Mouse (Mus musculus): ENCODE data around the gene Sh2d5. TPM values are rescaled to one million over a fixed set of nuclear protein-coding genes. Genes with fewer than 3 reads are reported as not detected.

The Sh2d5 gene
- polyA plus RNA-seq, 1 experiment from 2014 or later = 1.1 TPM

DNA sequence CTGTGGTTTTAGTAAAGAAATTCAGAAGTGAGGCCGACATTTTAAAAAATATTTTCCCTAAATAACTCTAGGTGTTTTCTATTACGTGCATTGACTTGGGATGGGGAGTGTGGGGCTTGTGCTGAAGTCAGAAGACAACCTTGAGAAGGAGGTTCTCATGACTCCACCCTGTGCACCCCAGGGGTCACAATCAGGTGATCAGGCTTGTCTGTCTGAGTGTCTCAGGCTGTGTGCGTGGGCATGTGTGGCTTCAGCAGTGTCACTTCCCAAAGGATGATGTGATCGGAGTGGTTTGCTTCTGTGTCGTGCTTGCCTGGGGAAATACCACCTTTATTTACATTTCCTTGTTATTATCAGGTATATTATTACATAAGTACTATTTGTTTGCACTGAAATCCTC is 30.9 kb upstream of the Sh2d5 start:
- H3K4me2 ChIP-seq (replicated peaks) = no peak overlapping the region
- H3K4me1 ChIP-seq = peaks cover 28% of the 10 kb centered on the region
- H3K9ac ChIP-seq = no peak overlapping the region; the same call in 1 of the 2 replicates
- H3K9me3 ChIP-seq = no peaks in the 10 kb centered on the region
- H3K27me3 ChIP-seq = no peaks in the 10 kb centered on the region
- 96% methylated on average over 5 of the region's 5 CpGs for WGBS
- ATAC-seq (ENCODE audit: insufficient number of reproducible peaks, insufficient read depth, low FRiP score, low TSS enrichment) = no peak
- no peak overlapping the region for H3K27ac ChIP-seq
- H3K4me3 ChIP-seq = no peak overlapping the region
- H3K36me3 ChIP-seq = peaks cover 25% of the 10 kb centered on the region

DNA sequence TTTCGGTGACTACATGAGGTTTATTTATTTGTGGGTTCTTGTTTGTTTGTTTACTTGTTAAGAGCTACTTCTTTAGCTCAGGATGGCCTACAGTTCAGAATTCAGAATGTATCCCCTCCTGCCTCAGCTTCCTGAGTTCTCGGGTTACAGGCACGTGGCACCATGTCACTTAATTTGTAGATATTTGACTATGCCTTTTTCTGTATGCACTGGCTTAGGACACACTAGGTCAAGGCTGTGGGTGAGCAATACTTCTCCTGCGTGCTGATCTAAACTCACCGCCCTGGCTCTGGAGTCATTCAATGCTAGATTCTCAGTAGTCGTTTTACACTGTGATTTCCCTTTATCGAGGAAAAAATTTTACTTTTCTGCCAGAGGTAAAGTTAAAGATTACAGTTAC is 29.4 kb upstream of the Sh2d5 start:
- Histone ChIP-seq H3K4me1 (peaks cover 25% of the 10 kb centered on the region), H3K4me2 (replicated peaks) (no peak overlapping the region), H3K27ac (no peak overlapping the region), H3K9me3 (no peaks in the 10 kb centered on the region), H3K4me3 (no peak overlapping the region), H3K36me3 (peaks cover 34% of the 10 kb centered on the region), H3K27me3 (no peaks in the 10 kb centered on the region), H3K9ac (no peak overlapping the region)
- WGBS = 82% methylated on average over 7 of the region's 7 CpGs
- ATAC-seq (ENCODE audit: insufficient number of reproducible peaks, insufficient read depth, low FRiP score, low TSS enrichment) = no peak

DNA sequence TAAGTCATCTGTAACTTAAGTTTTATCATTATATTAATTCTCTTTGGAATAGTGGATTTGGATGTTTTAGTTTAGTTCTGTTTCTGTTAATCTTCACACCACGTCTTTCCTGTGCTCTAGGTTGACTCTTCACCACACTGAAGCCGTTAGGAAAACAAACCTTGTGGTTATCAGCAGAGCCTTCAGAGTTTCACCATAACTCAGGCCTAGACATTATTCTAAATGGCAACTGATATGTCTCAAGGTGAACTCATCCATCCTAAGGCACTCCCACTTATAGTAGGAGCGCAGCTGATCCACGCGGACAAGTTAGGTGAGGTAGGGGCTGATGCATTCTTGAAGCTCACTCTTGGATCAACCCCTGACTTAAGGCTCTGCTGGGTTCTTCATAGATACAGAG is 28.8 kb upstream of the Sh2d5 start:
- WGBS = 85% methylated on average over 5 of the region's 5 CpGs
- no peak overlapping the region for H3K4me3 ChIP-seq
- ATAC-seq (ENCODE audit: insufficient number of reproducible peaks, insufficient read depth, low FRiP score, low TSS enrichment) = no peak

DNA sequence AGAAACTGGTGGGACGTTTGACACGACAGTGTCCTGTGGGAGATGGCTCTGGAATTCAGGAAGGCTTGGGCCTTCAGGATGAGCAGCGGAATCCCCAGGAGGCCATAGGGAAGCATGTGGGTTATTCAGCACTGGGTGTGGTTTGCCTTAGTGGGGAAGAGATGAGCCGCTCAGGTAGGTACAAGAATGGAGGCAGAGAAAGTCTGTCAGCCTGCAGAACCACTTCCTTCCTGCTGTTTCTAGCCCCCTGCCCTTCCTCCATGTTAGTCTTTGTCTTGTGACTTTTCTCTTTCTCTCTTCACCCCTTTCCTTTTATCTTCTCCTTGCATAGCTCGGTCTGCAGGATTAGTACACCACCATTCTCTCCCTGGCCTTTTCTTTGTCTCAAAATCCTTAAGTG is 27.8 kb upstream of the Sh2d5 start:
- WGBS = 83% methylated on average over 5 of the region's 5 CpGs
- H3K27me3 ChIP-seq = no peaks in the 10 kb centered on the region
- no peak overlapping the region for H3K27ac ChIP-seq
- no peak overlapping the region for H3K9ac ChIP-seq
- H3K36me3 ChIP-seq = peaks cover 49% of the 10 kb centered on the region
- H3K4me2 ChIP-seq (replicated peaks) = no peak overlapping the region
- no peak overlapping the region for H3K4me3 ChIP-seq
- no peaks in the 10 kb centered on the region for H3K9me3 ChIP-seq
- peaks cover 24% of the 10 kb centered on the region for H3K4me1 ChIP-seq
- ATAC-seq (ENCODE audit: insufficient number of reproducible peaks, insufficient read depth, low FRiP score, low TSS enrichment) = no peak

More for the DNA sequence above, 28.8 kb upstream of the Sh2d5 start:
- Histone ChIP-seq H3K27ac (no peak overlapping the region), H3K27me3 (no peaks in the 10 kb centered on the region), H3K9ac (no peak overlapping the region), H3K36me3 (peaks cover 41% of the 10 kb centered on the region), H3K9me3 (no peaks in the 10 kb centered on the region), H3K4me1 (peaks cover 24% of the 10 kb centered on the region), H3K4me2 (replicated peaks) (no peak overlapping the region)

DNA sequence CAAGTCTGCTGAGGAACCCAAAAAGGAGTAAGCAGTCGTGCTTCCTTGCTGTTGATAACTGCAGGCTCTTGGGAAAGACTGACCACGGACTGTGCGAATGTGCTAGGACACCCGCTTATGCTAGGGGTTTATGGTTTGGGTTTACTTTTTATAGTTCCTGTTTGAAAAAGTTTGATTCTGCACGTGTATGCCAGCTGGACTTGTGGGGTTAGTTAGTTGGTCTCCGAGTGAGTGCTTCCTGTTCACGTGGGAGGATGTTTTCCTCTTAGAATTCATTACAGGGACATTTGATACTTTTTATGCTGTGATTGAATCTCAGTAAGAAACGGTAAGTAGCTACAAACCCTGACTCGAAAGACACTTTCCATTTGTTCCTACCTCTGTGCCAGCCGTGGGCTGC is 26.6 kb upstream of the Sh2d5 start:
- peaks cover 12% of the 10 kb centered on the region; the same call in 1 of the 2 replicates for H3K4me1 ChIP-seq
- no peak overlapping the region for H3K27ac ChIP-seq
- no peak for ATAC-seq (ENCODE audit: insufficient number of reproducible peaks, insufficient read depth, low FRiP score, low TSS enrichment)
- H3K4me2 ChIP-seq (replicated peaks) = no peak overlapping the region
- no peak overlapping the region for H3K9ac ChIP-seq
- WGBS = 78% methylated on average over 10 of the region's 10 CpGs
- peaks cover 61% of the 10 kb centered on the region for H3K36me3 ChIP-seq
- H3K4me3 ChIP-seq = no peak overlapping the region
- no peaks in the 10 kb centered on the region for H3K27me3 ChIP-seq
- no peaks in the 10 kb centered on the region for H3K9me3 ChIP-seq

DNA sequence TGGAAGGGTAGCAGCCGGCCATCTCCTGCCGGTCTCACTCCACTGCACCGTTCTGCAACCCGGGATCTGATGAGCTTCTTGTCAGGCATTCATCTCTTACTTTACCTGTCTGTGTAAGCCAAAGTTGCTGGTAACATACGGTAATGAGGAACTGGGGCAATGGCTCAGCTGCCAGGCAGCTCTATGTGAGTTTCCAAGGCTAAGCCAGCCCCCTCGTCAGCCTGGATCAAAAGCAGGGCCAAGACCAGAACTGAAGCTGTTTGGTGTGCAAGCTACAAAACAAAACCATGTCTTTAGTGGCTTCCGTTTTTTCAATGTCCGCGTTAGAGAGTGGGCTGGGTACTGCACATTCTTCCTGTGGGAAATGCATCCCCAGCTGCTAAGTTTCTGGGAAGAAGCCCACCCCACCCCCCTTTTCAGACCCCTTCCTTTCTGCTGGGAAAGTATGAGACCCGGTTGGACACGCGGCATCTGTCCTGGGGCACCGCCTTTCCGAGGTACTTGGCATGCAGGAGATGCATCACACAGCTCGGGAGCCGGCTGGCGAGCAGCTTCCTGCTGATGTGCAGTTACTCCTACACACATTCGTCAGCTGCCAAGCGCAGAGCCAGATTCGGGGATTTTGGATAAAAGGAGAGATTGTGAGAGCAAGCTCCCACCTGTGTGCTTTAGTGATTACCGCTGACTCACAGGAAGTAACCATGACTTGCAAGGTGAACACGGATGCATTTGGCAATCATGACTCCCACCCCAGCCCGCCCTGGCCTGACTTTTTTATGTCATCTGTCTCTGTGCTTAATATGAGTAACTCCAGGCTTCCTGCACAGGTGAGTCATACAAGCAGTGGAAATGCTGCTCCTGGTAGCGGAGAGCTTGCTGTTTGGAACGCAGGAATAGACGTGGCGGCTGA is 3.2 kb upstream of the Sh2d5 start:
- ATAC-seq (ENCODE audit: insufficient number of reproducible peaks, insufficient read depth, low FRiP score, low TSS enrichment) = no peak
- H3K4me3 ChIP-seq = no peak overlapping the region
- WGBS = 77% methylated on average over 27 of the region's 27 CpGs
- H3K4me2 ChIP-seq (replicated peaks) = no peak overlapping the region
- H3K9ac ChIP-seq = no peak overlapping the region
- H3K27me3 ChIP-seq = peaks cover 16% of the 10 kb centered on the region; the same call in 1 of the 2 replicates
- H3K9me3 ChIP-seq = no peaks in the 10 kb centered on the region
- H3K27ac ChIP-seq = 0 out of 2 replicates have a peak overlapping the region, but pooled peaks have one; percentile 6
- H3K36me3 ChIP-seq = peaks cover 57% of the 10 kb centered on the region
- H3K4me1 ChIP-seq = peaks cover 22% of the 10 kb centered on the region

DNA sequence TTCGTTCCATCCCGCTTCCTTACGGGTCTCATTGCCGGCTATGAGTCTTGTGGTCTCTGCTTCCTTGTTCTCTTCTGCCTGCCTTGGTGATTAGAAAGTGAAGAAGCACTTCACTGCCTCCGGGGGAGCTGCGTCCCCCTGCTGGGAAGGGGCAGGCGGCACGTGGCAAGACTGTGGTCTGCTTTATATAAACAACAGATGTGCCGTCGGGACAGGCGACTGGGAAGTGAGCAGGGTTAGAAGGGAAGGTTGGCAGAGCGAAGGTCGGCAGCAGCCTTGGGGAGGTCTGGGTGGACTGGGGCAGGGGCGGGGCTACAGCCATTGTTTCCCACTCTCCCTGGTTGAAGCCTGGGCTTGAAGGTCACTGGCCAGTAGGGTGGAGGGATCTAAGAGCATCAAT is 1.6 kb downstream of the Sh2d5 start:
- Histone ChIP-seq H3K27me3 (peaks cover 20% of the 10 kb centered on the region; the same call in 1 of the 2 replicates), H3K4me1 (peaks cover 32% of the 10 kb centered on the region), H3K9ac (no peak overlapping the region), H3K36me3 (peaks cover 11% of the 10 kb centered on the region), H3K9me3 (no peaks in the 10 kb centered on the region), H3K4me3 (peak overlapping the region; percentile 21), H3K4me2 (replicated peaks) (peak overlapping the region; percentile 100), H3K27ac (no peak overlapping the region)
- WGBS = 2% methylated on average over 14 of the region's 14 CpGs
- no peak for ATAC-seq (ENCODE audit: insufficient number of reproducible peaks, insufficient read depth, low FRiP score, low TSS enrichment)

DNA sequence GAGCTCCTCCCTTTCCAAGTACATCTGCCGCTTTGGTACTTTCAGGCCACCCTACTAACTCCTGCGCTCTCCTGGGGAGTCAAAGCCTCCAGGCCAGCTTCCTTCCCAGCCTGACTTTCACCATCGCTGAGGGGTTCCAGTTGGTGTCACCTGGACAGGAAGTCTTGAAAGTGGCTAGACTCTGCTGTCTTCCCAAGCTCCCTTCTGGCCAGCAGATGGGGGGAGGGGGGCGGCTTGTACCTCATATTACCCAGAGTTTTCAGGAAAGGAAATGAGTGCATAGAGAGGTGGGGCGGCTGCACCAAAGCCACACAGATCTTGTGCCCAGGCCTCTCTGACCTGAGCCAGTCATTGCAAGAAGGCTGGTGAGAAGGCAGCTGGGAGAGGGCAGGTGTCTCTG is 2.0 kb downstream of the Sh2d5 start:
- no peak for ATAC-seq (ENCODE audit: insufficient number of reproducible peaks, insufficient read depth, low FRiP score, low TSS enrichment)
- Histone ChIP-seq H3K9me3 (no peaks in the 10 kb centered on the region), H3K27me3 (peaks cover 20% of the 10 kb centered on the region; the same call in 1 of the 2 replicates), H3K4me1 (peaks cover 32% of the 10 kb centered on the region), H3K27ac (no peak overlapping the region), H3K9ac (no peak overlapping the region), H3K36me3 (peaks cover 8% of the 10 kb centered on the region), H3K4me3 (peak overlapping the region; percentile 21; the same call in 1 of the 2 replicates), H3K4me2 (replicated peaks) (peak overlapping the region; percentile 100)
- 1% methylated on average over 5 of the region's 5 CpGs for WGBS

DNA sequence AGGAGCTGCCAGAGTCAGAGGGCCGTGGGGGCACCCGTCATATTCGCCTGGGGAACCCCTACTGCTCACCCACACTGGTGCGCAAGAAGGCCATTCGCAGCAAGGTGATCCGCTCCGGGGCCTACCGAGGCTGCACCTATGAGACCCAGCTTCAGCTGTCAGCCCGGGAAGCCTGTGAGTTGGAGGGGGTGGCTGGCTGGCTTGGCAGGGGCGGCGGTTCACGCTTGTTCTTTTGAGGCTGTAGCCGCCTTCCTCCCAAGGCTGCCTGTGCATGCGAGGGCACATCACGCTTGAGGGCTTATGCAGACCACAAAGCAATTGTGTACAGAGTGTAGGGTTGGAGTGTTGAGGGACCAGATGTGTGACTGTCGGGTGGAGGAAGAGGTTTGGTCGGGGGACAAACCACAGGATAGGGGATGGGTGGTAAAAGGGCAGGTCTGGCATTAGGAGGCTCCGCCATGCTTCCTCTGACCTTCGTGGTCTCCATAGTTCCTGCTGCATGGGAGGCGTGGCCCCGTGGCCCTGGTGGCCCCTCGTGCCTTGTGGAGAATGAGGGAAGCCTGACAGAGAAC is 7.0 kb downstream of the Sh2d5 start:
- Histone ChIP-seq H3K4me3 (no peak overlapping the region), H3K36me3 (no peaks in the 10 kb centered on the region), H3K4me1 (peaks cover 7% of the 10 kb centered on the region), H3K9me3 (no peaks in the 10 kb centered on the region), H3K9ac (no peak overlapping the region), H3K4me2 (replicated peaks) (no peak overlapping the region), H3K27ac (no peak overlapping the region), H3K27me3 (peaks cover 4% of the 10 kb centered on the region; the same call in 1 of the 2 replicates)
- 82% methylated on average over 22 of the region's 22 CpGs for WGBS
- ATAC-seq (ENCODE audit: insufficient number of reproducible peaks, insufficient read depth, low FRiP score, low TSS enrichment) = no peak

DNA sequence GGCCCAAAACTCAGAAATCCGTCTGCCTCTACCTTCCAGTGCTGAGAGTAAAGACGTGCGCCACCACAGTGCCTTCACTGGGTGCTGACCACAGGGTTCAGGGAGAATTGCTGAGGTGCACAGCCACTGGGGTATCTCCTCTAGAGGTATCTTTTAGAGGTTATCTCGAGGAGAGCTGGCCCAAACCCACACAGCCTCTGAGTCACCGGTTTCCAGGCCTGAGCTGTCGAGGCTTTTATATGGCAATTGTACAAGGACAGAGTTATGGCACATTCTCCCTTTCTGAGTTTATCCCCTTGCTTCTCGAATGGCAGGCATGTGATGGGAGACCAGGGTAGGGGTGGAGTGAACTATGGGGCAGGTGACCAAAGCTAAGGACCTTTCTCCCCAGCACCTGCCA is 8.5 kb downstream of the Sh2d5 start:
- Histone ChIP-seq H3K4me2 (replicated peaks) (no peak overlapping the region), H3K4me3 (no peak overlapping the region), H3K9me3 (no peaks in the 10 kb centered on the region), H3K9ac (no peak overlapping the region), H3K27me3 (peaks cover 8% of the 10 kb centered on the region), H3K27ac (no peak overlapping the region), H3K36me3 (no peaks in the 10 kb centered on the region), H3K4me1 (no peaks in the 10 kb centered on the region)
- WGBS = 78% methylated on average over 7 of the region's 7 CpGs
- no peak for ATAC-seq (ENCODE audit: insufficient number of reproducible peaks, insufficient read depth, low FRiP score, low TSS enrichment)

DNA sequence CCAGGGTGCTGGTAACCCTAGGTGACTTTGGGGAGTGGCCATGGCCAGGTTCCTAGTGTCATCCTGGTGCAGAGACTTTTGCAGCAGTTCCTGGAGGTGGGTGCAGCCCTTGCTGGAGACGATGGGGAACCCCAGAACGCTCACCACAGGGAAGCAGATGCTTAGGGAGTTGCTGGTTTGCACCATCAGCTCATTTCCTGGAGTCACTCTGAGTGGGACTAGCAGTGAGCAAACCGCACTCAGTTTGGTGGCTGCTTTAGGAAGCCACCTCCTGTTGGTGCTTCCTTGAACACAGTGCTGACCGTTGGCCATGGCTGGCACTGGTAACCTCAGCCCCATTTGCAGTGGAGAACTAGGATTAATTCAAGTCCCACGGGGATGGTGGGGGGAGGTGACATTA is 9.3 kb downstream of the Sh2d5 start:
- Histone ChIP-seq H3K4me1 (no peaks in the 10 kb centered on the region), H3K4me3 (no peak overlapping the region), H3K9me3 (no peaks in the 10 kb centered on the region), H3K36me3 (no peaks in the 10 kb centered on the region), H3K27ac (no peak overlapping the region), H3K4me2 (replicated peaks) (no peak overlapping the region), H3K27me3 (peaks cover 8% of the 10 kb centered on the region; the same call in 1 of the 2 replicates), H3K9ac (no peak overlapping the region)
- 83% methylated on average over 5 of the region's 5 CpGs for WGBS
- no peak for ATAC-seq (ENCODE audit: insufficient number of reproducible peaks, insufficient read depth, low FRiP score, low TSS enrichment)

Data from embryonic facial prominence, embryonic 12.5 days (tissue).